Mouse (Mus musculus) Patski (cell line): Measurements from ENCODE around the gene Foxred2. TPM values are rescaled to one million over a fixed set of nuclear protein-coding genes. Genes with fewer than 3 reads are reported as not detected.

ENCODE experiments used
- ATAC-seq: fragments of 100-300 bp; one replicate; pipeline ENCODE4 v1.8.0; 2021
- CTCF ChIA-PET: fragments of 350-600 bp; sonication (Branson Sonifier 250); formaldehyde crosslinking; loops from one replicate; lab custom pipeline; 2022; ENCODE audit warnings: inconsistent platforms; lab: Charles Lee
- POLR2A ChIA-PET: fragments of 350-600 bp; sonication (Branson Sonifier 250); formaldehyde crosslinking; loops from one replicate; lab custom pipeline; 2022; ENCODE audit warnings: antibody characterized with exemption, inconsistent platforms; lab: Charles Lee
- DNase-seq: peaks from one replicate; pipeline ENCODE4 v3.0.0-alpha.2; 2011; ENCODE audit warnings: low read depth, low spot score
- H3K27me3 ChIP-seq: fragments of 371-371 bp; one replicate; pipeline ENCODE4 v1.5.1; 2021
- CTCF ChIP-seq: fragments of 100-300 bp; IDR thresholded peaks from one replicate; pipeline ENCODE4 v1.5.1; 2021
- in situ Hi-C: fragments of 300-500 bp; cut with MboI; formaldehyde crosslinking; loops from 3 replicates; pipeline ENCODE4 v1.11.1; 2018; ENCODE audit warnings: low pct_unique_long_range_greater_than_20kb, mixed read lengths
- polyA plus RNA-seq: library from polyadenylated mRNA; unstranded; gene quantifications from one replicate; pipeline ENCODE4 v1.2.3, GENCODE M21; 2021

The Foxred2 gene
- polyA plus RNA-seq, 1 experiment from 2014 or later: 16.1 TPM

DNA sequence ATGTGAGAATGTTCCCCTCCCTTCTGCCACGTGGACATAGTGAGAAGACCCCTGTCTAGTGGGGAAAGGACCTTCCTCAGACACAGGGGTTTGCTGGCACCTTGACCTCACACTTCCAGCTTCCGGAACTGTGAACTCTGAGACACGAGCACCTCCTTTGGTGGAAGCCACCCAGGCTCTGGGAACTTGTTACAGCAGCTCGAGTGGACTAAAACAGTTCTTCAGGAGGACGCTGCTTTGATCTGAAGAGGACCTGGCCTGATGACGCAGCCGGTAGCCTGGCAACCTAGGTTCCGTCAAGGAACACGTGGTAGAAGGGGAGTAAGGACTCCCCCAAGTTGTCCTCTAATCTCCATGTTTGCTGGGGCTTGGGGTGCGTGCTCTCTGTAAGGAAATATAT is 64.1 kb downstream of the Foxred2 start:
- in situ Hi-C loops: no loop called here
- ChIA-PET CTCF (no interaction called here), POLR2A (interaction anchor here (1.5 kb wide), 1 partner anchor 51 kb away, joined by 5 read pairs; the partner anchor contains the start of gene Myh9)

DNA sequence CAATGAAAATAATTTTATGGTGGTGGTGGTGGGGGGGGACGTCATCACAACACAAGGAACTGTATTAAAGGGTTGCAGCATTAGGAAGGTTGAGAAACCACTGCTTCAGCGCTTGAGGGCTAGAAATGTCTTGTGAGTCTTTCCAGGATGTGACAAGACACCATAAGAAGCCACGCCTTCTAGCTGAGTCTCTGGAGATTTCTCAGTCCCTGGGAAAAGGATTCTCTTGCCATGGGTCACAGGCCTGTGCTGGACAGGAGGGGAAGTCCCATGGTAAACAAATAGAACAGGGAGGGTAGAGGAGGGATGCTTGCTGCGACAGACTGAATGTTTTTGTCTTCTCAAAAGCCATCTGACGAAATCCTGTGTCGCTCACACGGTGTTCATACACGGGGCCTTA is 64.8 kb downstream of the Foxred2 start:
- ATAC-seq (no peak), DNase-seq (no peak)
- POLR2A ChIA-PET: no interaction called here
- CTCF ChIA-PET: no interaction called here
- H3K27me3 ChIP-seq: no peaks in the 10 kb centered on the region
- in situ Hi-C loops: no loop called here
- TF ChIP-seq CTCF: no peak

More for the DNA sequence above, 64.1 kb downstream of the Foxred2 start:
- ATAC-seq (no peak), DNase-seq (no peak)
- no peaks in the 10 kb centered on the region for H3K27me3 ChIP-seq
- no peak for TF ChIP-seq CTCF

Other genes starting within 250 kb of the Foxred2 start
- 0.33 TPM for gene Apol9b, start 227.7 kb downstream of the Foxred2 start, polyA plus RNA-seq
- gene Apol8, start 199.7 kb downstream of the Foxred2 start, polyA plus RNA-seq: 0.37 TPM
- 677 TPM for gene Myh9, start 114.5 kb downstream of the Foxred2 start, polyA plus RNA-seq
- gene Txn2, start 27.7 kb downstream of the Foxred2 start, polyA plus RNA-seq: 181 TPM
- gene Eif3d, start 14.1 kb upstream of the Foxred2 start, polyA plus RNA-seq: 231 TPM
- not detected for gene Cacng2, start 163.3 kb upstream of the Foxred2 start, polyA plus RNA-seq
- 32.2 TPM for gene Ift27, start 217.4 kb upstream of the Foxred2 start, polyA plus RNA-seq
- gene Pvalb, start 249.7 kb upstream of the Foxred2 start, polyA plus RNA-seq: not detected